Mouse (Mus musculus): Measurements from ENCODE around the gene Gc. TPM values are rescaled to one million over a fixed set of nuclear protein-coding genes. Genes with fewer than 3 reads are reported as not detected.

Gc gene
- polyA plus RNA-seq, 1 experiment from 2014 or later: 2,761 TPM

DNA sequence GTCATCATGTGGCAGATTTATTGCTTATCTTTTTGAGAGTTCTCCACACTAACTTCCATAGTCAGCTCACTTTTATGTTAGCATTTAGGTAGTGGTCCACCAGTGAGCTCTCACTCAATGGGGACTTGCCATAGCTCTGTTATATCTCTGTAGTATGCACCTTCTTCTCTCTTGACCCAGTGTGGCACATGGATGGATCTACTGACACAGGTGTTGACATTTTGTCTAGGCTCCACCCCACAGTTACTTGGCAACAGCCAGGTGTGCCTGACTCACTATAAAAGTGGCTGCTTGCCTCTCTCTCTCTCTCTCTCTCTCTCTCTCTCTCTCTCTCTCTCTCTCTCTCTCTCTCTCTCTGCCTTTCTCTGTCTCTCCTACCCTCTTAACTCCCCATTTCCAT is 8.6 kb upstream of the Gc start:
- 0 out of 2 replicates have a peak overlapping the region, but pooled peaks have one; percentile 16 for H3K27ac ChIP-seq (ENCODE audit: low read depth)
- no peak for ATAC-seq

GRCm38 (mm10) chr5:89461817-89462216 is 4.1 kb upstream of the Gc start:
- DNase-seq (no peak), ATAC-seq (no peak)
- Histone ChIP-seq H3K9me3 (ENCODE audit: low read length) (no peaks in the 10 kb centered on the region), H3K4me3 (ENCODE audit: low read depth, low read length) (no peak overlapping the region), H3K36me3 (replicated peaks; ENCODE audit: insufficient read depth, low read length) (no peaks in the 10 kb centered on the region), H3K4me2 (ENCODE audit: low read depth, low read length) (no peak overlapping the region), H3K4me1 (ENCODE audit: insufficient read depth) (0 out of 2 replicates have a peak, but pooled peaks cover 2% of the 10 kb centered on the region), H3K9ac (replicated peaks) (no peak overlapping the region), H3K27me3 (ENCODE audit: insufficient read depth, low read length) (no peaks in the 10 kb centered on the region), H3K27ac (ENCODE audit: low read depth) (no peak overlapping the region)
- WGBS (ENCODE audit: insufficient replicate concordance): 63% methylated on average over 4 of the region's 4 CpGs
- TF ChIP-seq EP300 (IDR thresholded peaks at IDR 0.05; ENCODE audit: low read depth) (no peak), CTCF (IDR thresholded peaks at IDR 0.05; ENCODE audit: low read depth) (no peak)

More for the DNA sequence above, 8.6 kb upstream of the Gc start:
- Histone ChIP-seq H3K27me3 (ENCODE audit: insufficient read depth, low read length) (no peaks in the 10 kb centered on the region), H3K9me3 (ENCODE audit: low read length) (no peaks in the 10 kb centered on the region), H3K36me3 (replicated peaks; ENCODE audit: insufficient read depth, low read length) (no peaks in the 10 kb centered on the region), H3K4me1 (ENCODE audit: insufficient read depth) (no peaks in the 10 kb centered on the region), H3K4me2 (ENCODE audit: low read depth, low read length) (no peak overlapping the region), H3K9ac (replicated peaks) (no peak overlapping the region), H3K4me3 (ENCODE audit: low read depth, low read length) (no peak overlapping the region)
- no peak for DNase-seq
- TF ChIP-seq CTCF (IDR thresholded peaks at IDR 0.05; ENCODE audit: low read depth) (no peak), EP300 (IDR thresholded peaks at IDR 0.05; ENCODE audit: low read depth) (no peak)

GRCm38 (mm10) chr5:89459591-89459990 is 1.9 kb upstream of the Gc start:
- H3K27ac ChIP-seq (ENCODE audit: low read depth): peak overlapping the region; percentile 46; the same call in 1 of the 2 replicates
- TF ChIP-seq CTCF (IDR thresholded peaks at IDR 0.05; ENCODE audit: low read depth) (no peak), EP300 (IDR thresholded peaks at IDR 0.05; ENCODE audit: low read depth) (peak; percentile 54; the same call in 1 of the 2 replicates)
- H3K36me3 ChIP-seq (replicated peaks; ENCODE audit: insufficient read depth, low read length): no peaks in the 10 kb centered on the region
- DNase-seq (no peak), ATAC-seq (no peak; the same call in 1 of the 2 replicates)
- no peaks in the 10 kb centered on the region for H3K27me3 ChIP-seq (ENCODE audit: insufficient read depth, low read length)
- 0 out of 2 replicates have a peak, but pooled peaks cover 2% of the 10 kb centered on the region for H3K4me1 ChIP-seq (ENCODE audit: insufficient read depth)
- no peaks in the 10 kb centered on the region for H3K9me3 ChIP-seq (ENCODE audit: low read length)
- no peak overlapping the region for H3K9ac ChIP-seq (replicated peaks)
- H3K4me2 ChIP-seq (ENCODE audit: low read depth, low read length): no peak overlapping the region
- no peak overlapping the region for H3K4me3 ChIP-seq (ENCODE audit: low read depth, low read length)

- ATAC-seq (peak; percentile 53), DNase-seq (no peak)
- Histone ChIP-seq H3K4me3 (ENCODE audit: low read depth, low read length) (no peak overlapping the region), H3K27me3 (ENCODE audit: insufficient read depth, low read length) (no peaks in the 10 kb centered on the region), H3K4me1 (ENCODE audit: insufficient read depth) (0 out of 2 replicates have a peak, but pooled peaks cover 2% of the 10 kb centered on the region), H3K9me3 (ENCODE audit: low read length) (no peaks in the 10 kb centered on the region), H3K36me3 (replicated peaks; ENCODE audit: insufficient read depth, low read length) (no peaks in the 10 kb centered on the region), H3K9ac (replicated peaks) (no peak overlapping the region), H3K27ac (ENCODE audit: low read depth) (peak overlapping the region; percentile 81), H3K4me2 (ENCODE audit: low read depth, low read length) (peak overlapping the region; percentile 42)
- TF ChIP-seq CTCF (IDR thresholded peaks at IDR 0.05; ENCODE audit: low read depth) (no peak), EP300 (IDR thresholded peaks at IDR 0.05; ENCODE audit: low read depth) (no peak)
- 25% methylated on average over 2 of the region's 2 CpGs for WGBS (ENCODE audit: insufficient replicate concordance)
Measured at GRCm38 (mm10) chr5:89458987-89459386, 1.3 kb upstream of the Gc start.

DNA sequence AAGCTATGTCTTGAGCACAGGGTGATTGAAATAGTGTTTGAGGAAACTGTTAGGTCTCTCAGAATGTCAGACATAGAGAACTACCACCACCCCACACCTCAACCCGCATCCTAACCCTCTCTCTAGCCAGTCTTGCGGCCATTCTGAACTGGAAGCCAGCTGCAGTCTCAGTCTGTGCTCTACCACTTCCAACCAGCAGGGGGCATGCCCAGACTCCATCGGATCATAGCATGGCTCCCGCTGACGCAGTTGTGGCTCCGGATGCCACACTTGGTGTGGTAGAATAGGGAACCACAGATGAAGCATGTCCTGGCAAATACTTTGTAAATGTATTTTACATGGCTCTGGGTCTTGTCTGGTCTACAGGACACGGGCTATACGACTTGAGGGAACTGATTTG is 2.2 kb downstream of the Gc start:
- no peaks in the 10 kb centered on the region for H3K9me3 ChIP-seq (ENCODE audit: low read length)
- TF ChIP-seq CTCF (IDR thresholded peaks at IDR 0.05; ENCODE audit: low read depth) (peak; percentile 84), EP300 (IDR thresholded peaks at IDR 0.05; ENCODE audit: low read depth) (no peak)
- no peaks in the 10 kb centered on the region for H3K27me3 ChIP-seq (ENCODE audit: insufficient read depth, low read length)
- no peak overlapping the region for H3K27ac ChIP-seq (ENCODE audit: low read depth)
- 38% methylated on average over 8 of the region's 8 CpGs for WGBS (ENCODE audit: insufficient replicate concordance)
- H3K4me3 ChIP-seq (ENCODE audit: low read depth, low read length): peak overlapping the region; percentile 53
- H3K36me3 ChIP-seq (replicated peaks; ENCODE audit: insufficient read depth, low read length): no peaks in the 10 kb centered on the region
- DNase-seq (peak; percentile 79), ATAC-seq (peak; percentile 56)
- peak overlapping the region; percentile 34; the same call in 1 of the 2 replicates for H3K9ac ChIP-seq (replicated peaks)
- 0 out of 2 replicates have a peak, but pooled peaks cover 2% of the 10 kb centered on the region for H3K4me1 ChIP-seq (ENCODE audit: insufficient read depth)
- H3K4me2 ChIP-seq (ENCODE audit: low read depth, low read length): peak overlapping the region; percentile 67

DNA sequence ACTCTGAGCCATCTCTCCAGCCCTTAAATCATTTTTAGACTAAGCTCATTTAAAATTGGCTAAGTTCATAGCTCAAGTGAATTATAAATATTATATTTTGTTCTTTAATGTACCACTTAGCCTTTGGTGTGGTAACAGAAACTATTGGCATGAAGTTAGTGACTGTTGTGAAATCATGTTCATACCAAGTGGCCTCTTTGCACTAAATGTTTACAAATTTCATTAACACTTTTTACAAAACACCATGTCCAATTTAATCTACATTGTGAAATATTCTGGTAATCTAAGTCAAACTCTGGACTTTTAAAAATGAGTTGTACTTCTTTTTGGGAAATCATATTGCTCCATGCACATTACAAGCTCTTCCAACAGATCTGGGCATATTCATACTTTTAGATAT is 6.9 kb downstream of the Gc start:
- Histone ChIP-seq H3K27ac (ENCODE audit: low read depth) (no peak overlapping the region), H3K9me3 (ENCODE audit: low read length) (no peaks in the 10 kb centered on the region), H3K27me3 (ENCODE audit: insufficient read depth, low read length) (no peaks in the 10 kb centered on the region), H3K9ac (replicated peaks) (no peak overlapping the region), H3K4me3 (ENCODE audit: low read depth, low read length) (no peak overlapping the region), H3K4me2 (ENCODE audit: low read depth, low read length) (no peak overlapping the region), H3K36me3 (replicated peaks; ENCODE audit: insufficient read depth, low read length) (no peaks in the 10 kb centered on the region), H3K4me1 (ENCODE audit: insufficient read depth) (no peaks in the 10 kb centered on the region)
- DNase-seq (no peak), ATAC-seq (no peak)
- peak; percentile 54 for TF ChIP-seq EP300 (IDR thresholded peaks at IDR 0.05; ENCODE audit: low read depth)
- TF ChIP-seq CTCF (IDR thresholded peaks at IDR 0.05; ENCODE audit: low read depth): no peak

DNA sequence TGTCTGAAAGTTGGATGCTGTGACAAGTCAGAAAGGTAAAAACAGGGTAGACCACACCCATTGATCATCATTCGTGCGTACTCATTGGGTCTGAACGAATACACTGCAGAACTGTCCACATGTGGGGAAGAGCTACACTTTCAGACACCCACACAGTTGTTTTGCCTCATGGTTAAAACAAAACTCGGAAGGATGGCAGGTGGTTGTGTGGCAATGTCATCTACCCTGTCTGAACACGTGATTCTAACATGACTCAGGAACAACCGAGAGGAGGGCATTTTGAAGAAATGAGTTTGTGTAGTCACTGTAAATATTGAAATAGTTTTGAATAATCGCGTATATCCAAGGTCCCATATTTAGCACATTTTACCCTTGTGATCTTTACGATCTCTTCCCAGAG is 8.4 kb downstream of the Gc start:
- H3K36me3 ChIP-seq (replicated peaks; ENCODE audit: insufficient read depth, low read length): no peaks in the 10 kb centered on the region
- ATAC-seq (peak; percentile 77), DNase-seq (no peak)
- whole genome bisulfite sequencing (ENCODE audit: insufficient replicate concordance): 67% methylated on average over 9 of the region's 9 CpGs
- H3K4me3 ChIP-seq (ENCODE audit: low read depth, low read length): no peak overlapping the region
- no peaks in the 10 kb centered on the region for H3K4me1 ChIP-seq (ENCODE audit: insufficient read depth)
- H3K27me3 ChIP-seq (ENCODE audit: insufficient read depth, low read length): no peaks in the 10 kb centered on the region
- TF ChIP-seq CTCF (IDR thresholded peaks at IDR 0.05; ENCODE audit: low read depth) (no peak), EP300 (IDR thresholded peaks at IDR 0.05; ENCODE audit: low read depth) (no peak)
- no peak overlapping the region; the same call in 1 of the 2 replicates for H3K27ac ChIP-seq (ENCODE audit: low read depth)
- H3K9me3 ChIP-seq (ENCODE audit: low read length): no peaks in the 10 kb centered on the region
- H3K9ac ChIP-seq (replicated peaks): no peak overlapping the region
- no peak overlapping the region for H3K4me2 ChIP-seq (ENCODE audit: low read depth, low read length)

All from liver, postnatal 0 days (tissue).